Mouse (Mus musculus) spleen, adult 2 months (tissue): ENCODE measurements around the gene Olfr156. TPM values are rescaled to one million over a fixed set of nuclear protein-coding genes. Genes with fewer than 3 reads are reported as not detected.

Experiments
- DNase-seq, 2 experiments: peaks; one replicate each; pipeline versions ENCODE4 v3.0.0 to v3.0.0-alpha.2; 2012 to 2021; ENCODE audit warnings: low spot score in 2 of 2, low read depth in 1 of 2
- H3K27ac ChIP-seq: fragments of 200-500 bp; 2 replicates; pipeline ENCODE4 v1.5.1; 2012; ENCODE audit warnings: low read length, inconsistent platforms; ENCODE audit not compliant: insufficient read depth
- H3K27me3 ChIP-seq: fragments of 200-500 bp; 2 replicates; pipeline ENCODE4 v1.6.1; 2012; ENCODE audit warnings: mild to moderate bottlenecking, moderate library complexity, low read length, inconsistent platforms; ENCODE audit not compliant: control insufficient read depth, insufficient read depth
- H3K36me3 ChIP-seq: fragments of 200-500 bp; 2 replicates; pipeline ENCODE4 v1.6.1; 2012; ENCODE audit warnings: mild to moderate bottlenecking, low read length, inconsistent platforms; ENCODE audit not compliant: control insufficient read depth, insufficient read depth
- H3K4me1 ChIP-seq: fragments of 200-500 bp; 2 replicates; pipeline ENCODE4 v1.6.1; 2011; ENCODE audit warnings: inconsistent platforms; ENCODE audit not compliant: control insufficient read depth, insufficient read depth, insufficient read length
- H3K4me3 ChIP-seq: fragments of 200-500 bp; 2 replicates; pipeline ENCODE4 v1.5.1; 2011; ENCODE audit warnings: mild to moderate bottlenecking, inconsistent platforms; ENCODE audit not compliant: insufficient read depth, insufficient read length; ENCODE audit errors: extremely low read depth
- CTCF ChIP-seq: fragments of 200-500 bp; IDR thresholded peaks from 2 replicates; pipeline ENCODE4 v1.5.1; 2011; ENCODE audit warnings: mild to moderate bottlenecking, inconsistent platforms; ENCODE audit not compliant: insufficient read depth, insufficient read length, insufficient replicate concordance; ENCODE audit errors: extremely low read depth
- POLR2A ChIP-seq: fragments of 200-500 bp; IDR thresholded peaks from 2 replicates; pipeline ENCODE4 v1.6.1; 2011; ENCODE audit warnings: low read depth, low read length, inconsistent platforms
- WGBS: fragments of 180-500 bp; shearing (Covaris S2); methylation state at CpG from one replicate; pipeline ENCODE4 v1.1.7; 2018; 5-methylcytosine and 5-hydroxymethylcytosine counted together
- polyA plus RNA-seq: library from polyadenylated mRNA; depleted of rRNA; stranded (reverse); fragments of >200 nt; gene quantifications from 2 replicates; pipeline ENCODE4 v1.2.3, GENCODE M21; 2012

Gene Olfr156
- polyA plus RNA-seq, 1 experiment, result not detected

DNA sequence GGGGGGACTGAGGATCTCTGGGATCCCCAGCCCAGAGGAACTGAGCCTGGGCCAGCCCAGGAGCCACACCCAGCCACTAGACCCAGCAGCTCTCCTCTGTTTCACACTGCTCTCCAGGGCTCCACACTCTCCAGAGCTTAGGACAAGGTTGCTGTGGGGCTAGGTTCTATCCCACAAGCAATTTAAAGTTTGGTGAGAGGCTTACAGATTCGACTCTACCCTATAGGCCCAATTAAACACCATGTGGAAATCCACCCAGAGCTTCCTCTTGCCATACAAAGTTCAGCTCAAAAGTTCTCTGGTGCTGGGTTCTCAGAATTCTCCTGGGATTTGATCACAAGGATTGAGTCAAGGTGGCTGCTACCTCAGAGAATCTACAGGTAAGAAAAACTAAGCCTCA lies 16.4 kb upstream of the Olfr156 start, which contains the start of gene Olfr157:
Gene Olfr157, minus strand, starts transcription at position 101 of the 400 bp plus-strand sequence.
- DNase-seq, result no peak
- Histone ChIP-seq H3K27ac (no peak within 1 kb of the TSS), H3K36me3 (no peaks in the 10 kb centered on the region), H3K4me3 (no peak within 1 kb of the TSS), H3K4me1 (no peaks in the 10 kb centered on the region), H3K27me3 (no peaks in the 10 kb centered on the region)
- TF ChIP-seq POLR2A (no peak), CTCF (no peak)
- WGBS, result 72% methylated on average over 1 of the region's 1 CpGs

- Histone ChIP-seq H3K36me3 (no peaks in the 10 kb centered on the region), H3K4me3 (no peak overlapping the region), H3K27ac (no peak overlapping the region), H3K4me1 (no peaks in the 10 kb centered on the region), H3K27me3 (no peaks in the 10 kb centered on the region)
- TF ChIP-seq CTCF, result no peak
- no peak for TF ChIP-seq POLR2A
- WGBS, result 78% methylated on average over 3 of the region's 3 CpGs
- DNase-seq, result no peak
Measured at GRCm38 (mm10) chr4:43838326-43838725, 14.6 kb upstream of the Olfr156 start.

DNA sequence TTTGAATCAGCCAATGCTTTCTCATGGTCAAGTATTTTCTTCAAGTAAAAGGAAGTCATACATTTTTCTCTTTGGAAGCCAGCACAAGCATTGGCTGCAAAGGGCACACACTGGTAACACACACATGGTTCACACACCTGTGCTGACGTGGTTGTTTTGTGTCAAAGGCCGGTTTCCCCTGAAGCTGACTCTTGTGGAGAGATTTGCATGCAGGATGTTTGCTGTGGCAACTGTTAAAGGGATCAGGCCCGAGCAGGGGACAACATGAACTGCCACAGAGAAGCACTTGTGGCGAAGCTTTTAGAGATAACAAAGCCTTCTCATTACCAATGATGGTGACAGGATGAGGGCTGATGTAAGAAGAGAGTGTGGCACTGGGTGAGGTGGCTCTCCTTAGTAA lies 11.1 kb upstream of the Olfr156 start:
- Histone ChIP-seq H3K36me3 (no peaks in the 10 kb centered on the region), H3K27me3 (no peaks in the 10 kb centered on the region), H3K4me3 (no peak overlapping the region), H3K4me1 (no peaks in the 10 kb centered on the region), H3K27ac (no peak overlapping the region)
- DNase-seq, result no peak
- TF ChIP-seq CTCF, result no peak
- TF ChIP-seq POLR2A, result no peak
- WGBS, result 58% methylated on average over 4 of the region's 4 CpGs

- Histone ChIP-seq H3K27me3 (no peaks in the 10 kb centered on the region), H3K27ac (no peak overlapping the region)
- WGBS, result 55% methylated on average over 5 of the region's 5 CpGs
Measured at GRCm38 (mm10) chr4:43833752-43834151, 10.1 kb upstream of the Olfr156 start.

DNA sequence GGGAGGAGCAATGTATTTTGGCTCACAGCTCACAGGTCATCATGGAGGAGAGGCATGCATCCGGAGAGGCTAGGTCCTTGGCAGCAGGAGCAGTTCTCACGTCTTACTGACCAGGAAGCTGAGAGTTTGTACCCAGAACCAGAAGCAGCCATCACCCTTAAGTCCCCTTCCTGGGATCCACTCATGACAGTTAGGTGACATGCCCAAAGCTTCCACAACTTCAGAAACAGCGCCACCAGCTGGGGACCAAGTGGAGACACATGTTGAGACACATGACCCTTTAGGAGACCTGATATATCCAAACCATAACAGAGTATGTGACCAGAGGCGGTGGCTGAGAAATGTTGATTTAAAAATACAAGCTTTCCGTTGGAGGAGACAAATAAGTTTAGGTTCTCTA lies 8.3 kb upstream of the Olfr156 start:
- peak in 1 of 2 experiments; percentile 1 for DNase-seq
- TF ChIP-seq CTCF, result no peak
- no peak for TF ChIP-seq POLR2A
- no peaks in the 10 kb centered on the region for H3K4me1 ChIP-seq
- H3K27ac ChIP-seq, result no peak overlapping the region
- WGBS, result 74% methylated on average over 5 of the region's 5 CpGs
- H3K4me3 ChIP-seq, result no peak overlapping the region
- no peaks in the 10 kb centered on the region for H3K27me3 ChIP-seq
- H3K36me3 ChIP-seq, result no peaks in the 10 kb centered on the region

More at GRCm38 (mm10) chr4:43833752-43834151, 10.1 kb upstream of the Olfr156 start:
- H3K4me3 ChIP-seq, result no peak overlapping the region
- H3K4me1 ChIP-seq, result no peaks in the 10 kb centered on the region
- TF ChIP-seq CTCF (no peak), POLR2A (no peak)
- no peaks in the 10 kb centered on the region for H3K36me3 ChIP-seq
- DNase-seq, result no peak

- no peak for TF ChIP-seq CTCF
- no peak for TF ChIP-seq POLR2A
- Histone ChIP-seq H3K4me3 (no peak overlapping the region), H3K27me3 (no peaks in the 10 kb centered on the region), H3K27ac (no peak overlapping the region), H3K4me1 (no peaks in the 10 kb centered on the region), H3K36me3 (no peaks in the 10 kb centered on the region)
- DNase-seq, result no peak
- WGBS, result 91% methylated on average over 4 of the region's 4 CpGs
Measured at GRCm38 (mm10) chr4:43828806-43829205, 5.1 kb upstream of the Olfr156 start.

DNA sequence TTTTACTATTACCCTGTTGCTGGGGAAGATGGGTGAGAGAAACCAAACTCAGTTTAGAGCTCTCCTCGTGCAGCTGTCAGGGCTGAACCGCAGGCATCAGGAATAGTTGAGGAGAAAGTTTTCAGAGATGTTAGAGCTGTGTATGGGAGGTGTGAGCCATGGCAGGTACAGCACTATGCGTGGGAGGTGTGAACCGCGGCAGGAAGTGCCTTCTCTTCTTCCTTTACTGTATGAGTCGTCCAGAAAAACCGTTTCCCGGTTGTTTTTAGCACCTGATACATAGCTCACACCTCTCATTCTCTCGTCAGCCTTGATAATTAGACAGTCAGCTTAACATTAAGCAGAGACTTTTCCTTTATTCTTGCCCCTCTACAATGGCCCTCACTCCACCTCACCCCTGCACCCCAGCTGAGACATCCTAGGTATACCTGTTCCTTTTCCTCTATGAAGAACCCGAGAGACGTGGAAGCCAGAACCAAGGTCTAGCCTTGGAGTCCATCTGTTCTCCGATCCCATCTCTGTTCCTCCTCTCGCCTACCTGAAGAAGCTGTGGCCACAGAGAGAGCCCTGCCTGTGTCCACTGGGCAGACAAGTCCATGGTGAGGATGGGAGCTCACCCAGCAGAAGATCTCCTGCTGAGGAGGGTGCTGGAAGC lies 672 bp downstream of the Olfr156 start:
- no peak overlapping the region for H3K27ac ChIP-seq
- H3K4me1 ChIP-seq, result no peaks in the 10 kb centered on the region
- H3K4me3 ChIP-seq, result no peak overlapping the region
- DNase-seq, result peak in 1 of 2 experiments; percentile 7
- WGBS, result 59% methylated on average over 13 of the region's 13 CpGs
- H3K27me3 ChIP-seq, result no peaks in the 10 kb centered on the region
- H3K36me3 ChIP-seq, result no peaks in the 10 kb centered on the region
- no peak for TF ChIP-seq CTCF
- TF ChIP-seq POLR2A, result no peak
